Mouse (Mus musculus) kidney, embryonic 15.5 days (tissue): ENCODE measurements around the gene Ctsz. TPM values are rescaled to one million over a fixed set of nuclear protein-coding genes. Genes with fewer than 3 reads are reported as not detected.

Experiments used
- polyA plus RNA-seq: library from polyadenylated mRNA; unstranded; fragments of >200 nt; fragmentation: Nextera tagmentation; extraction: Ambion mirVana; gene quantifications from 2 replicates; pipeline ENCODE4 v1.2.1, GENCODE M21; 2015

The Ctsz gene
- polyA plus RNA-seq, 1 experiment from 2014 or later, result 136 TPM

Other genes with a start within 250 kb of the Ctsz start
- gene Gnas, start 154.7 kb downstream of the Ctsz start, polyA plus RNA-seq, result 1,546 and 1,642 TPM in 2 replicates
- 13.1 and 15.7 TPM in 2 replicates for gene Gm20721, start 92.3 kb downstream of the Ctsz start, polyA plus RNA-seq
- 112 and 130 TPM in 2 replicates for gene Nelfcd, start 23.2 kb downstream of the Ctsz start, polyA plus RNA-seq
- gene Tubb1, start 11.7 kb upstream of the Ctsz start, polyA plus RNA-seq, result 1.6 and 2.6 TPM in 2 replicates
- 849 and 854 TPM in 2 replicates for gene Atp5e, start 25.1 kb upstream of the Ctsz start, polyA plus RNA-seq
- 109 and 110 TPM in 2 replicates for gene Prelid3b, start 34.0 kb upstream of the Ctsz start, polyA plus RNA-seq
- gene Zfp831, start 204.5 kb upstream of the Ctsz start, polyA plus RNA-seq, result not detected in 2 replicates